Mouse (Mus musculus): Measurements from ENCODE around the gene Fbxo3. TPM values are rescaled to one million over a fixed set of nuclear protein-coding genes. Genes with fewer than 3 reads are reported as not detected.
A peak's percentile ranks its signal among the peaks of the same experiment; 100 is the strongest.
"Not testable (repeated sequence)": the region's sequence is repeated elsewhere in the genome, so short reads cannot be mapped to it uniquely, and the experiment has no call there.

Fbxo3 gene
- 46.2 and 46.3 TPM in 2 replicates for polyA plus RNA-seq (2016; fragmentation: Nextera tagmentation; extraction: Ambion mirVana)

- under 1% methylated on average over 43 of the region's 44 CpGs for WGBS
- Histone ChIP-seq H3K4me1 (peaks cover 16% of the 10 kb centered on the region; the same call in 1 of the 2 replicates), H3K4me3 (peak within 1 kb of the TSS; percentile 83)
Observed at GRCm38 (mm10) chr2:104027458-104028138, at the start of gene Fbxo3. Gene Fbxo3 (plus strand): TSS chr2:104027721.

GRCm38 (mm10) chr2:103982250-103982649 is 45.3 kb upstream of the Fbxo3 start:
- Histone ChIP-seq H3K27ac (no peak overlapping the region), H3K9me3 (no peaks in the 10 kb centered on the region), H3K36me3 (peaks cover 14% of the 10 kb centered on the region; the same call in 1 of the 2 replicates), H3K4me1 (peaks cover 5% of the 10 kb centered on the region; the same call in 1 of the 2 replicates), H3K27me3 (ENCODE audit: insufficient read depth, poor library complexity, severe bottlenecking) (peaks cover 35% of the 10 kb centered on the region; the same call in 1 of the 2 replicates), H3K4me3 (no peak overlapping the region)
- peak; percentile 85 for DNase-seq (ENCODE audit: low spot score)
- WGBS = 10% methylated on average over 5 of the region's 5 CpGs

More at GRCm38 (mm10) chr2:104027458-104028138, at the start of gene Fbxo3:
- no peaks in the 10 kb centered on the region for H3K9me3 ChIP-seq
- H3K27me3 ChIP-seq (ENCODE audit: insufficient read depth, poor library complexity, severe bottlenecking) = no peaks in the 10 kb centered on the region
- peaks cover 5% of the 10 kb centered on the region; the same call in 1 of the 2 replicates for H3K36me3 ChIP-seq
- peak; percentile 97 for DNase-seq (ENCODE audit: low spot score)
- peak within 1 kb of the TSS; percentile 95 for H3K27ac ChIP-seq

GRCm38 (mm10) chr2:103983146-103983545 is 44.4 kb upstream of the Fbxo3 start:
- H3K27me3 ChIP-seq (ENCODE audit: insufficient read depth, poor library complexity, severe bottlenecking) = peaks cover 33% of the 10 kb centered on the region; the same call in 1 of the 2 replicates
- H3K27ac ChIP-seq = no peak overlapping the region
- no peaks in the 10 kb centered on the region for H3K9me3 ChIP-seq
- H3K36me3 ChIP-seq = peaks cover 14% of the 10 kb centered on the region; the same call in 1 of the 2 replicates
- H3K4me1 ChIP-seq = peaks cover 5% of the 10 kb centered on the region; the same call in 1 of the 2 replicates
- H3K4me3 ChIP-seq = no peak overlapping the region
- 85% methylated on average over 10 of the region's 10 CpGs for WGBS
- no peak for DNase-seq (ENCODE audit: low spot score)

- WGBS = 58% methylated on average over 8 of the region's 8 CpGs
- H3K4me1 ChIP-seq; H3K36me3 ChIP-seq; DNase-seq (ENCODE audit: low spot score); H3K4me3 ChIP-seq; H3K9me3 ChIP-seq; H3K27ac ChIP-seq: not testable (repeated sequence)
- H3K27me3 ChIP-seq (ENCODE audit: insufficient read depth, poor library complexity, severe bottlenecking) = peaks cover 14% of the 10 kb centered on the region
Observed at GRCm38 (mm10) chr2:103987595-103987994, 39.9 kb upstream of the Fbxo3 start.

GRCm38 (mm10) chr2:103989724-103990123 is 37.8 kb upstream of the Fbxo3 start:
- WGBS = 84% methylated on average over 6 of the region's 6 CpGs
- Histone ChIP-seq H3K36me3 (no peaks in the 10 kb centered on the region), H3K4me3 (no peak overlapping the region), H3K27ac (no peak overlapping the region), H3K9me3 (no peaks in the 10 kb centered on the region), H3K4me1 (no peaks in the 10 kb centered on the region), H3K27me3 (ENCODE audit: insufficient read depth, poor library complexity, severe bottlenecking) (peaks cover 17% of the 10 kb centered on the region)
- no peak for DNase-seq (ENCODE audit: low spot score)

- H3K4me1 ChIP-seq = no peaks in the 10 kb centered on the region
- no peak overlapping the region for H3K27ac ChIP-seq
- H3K9me3 ChIP-seq = no peaks in the 10 kb centered on the region
- H3K4me3 ChIP-seq = no peak overlapping the region
- no peaks in the 10 kb centered on the region for H3K36me3 ChIP-seq
- no peak for DNase-seq (ENCODE audit: low spot score)
- peaks cover 17% of the 10 kb centered on the region for H3K27me3 ChIP-seq (ENCODE audit: insufficient read depth, poor library complexity, severe bottlenecking)
Observed at GRCm38 (mm10) chr2:103991303-103991702, 36.2 kb upstream of the Fbxo3 start.

- Histone ChIP-seq H3K4me3 (no peak overlapping the region), H3K36me3 (no peaks in the 10 kb centered on the region), H3K9me3 (no peaks in the 10 kb centered on the region), H3K4me1 (no peaks in the 10 kb centered on the region), H3K27ac (no peak overlapping the region), H3K27me3 (ENCODE audit: insufficient read depth, poor library complexity, severe bottlenecking) (peaks cover 17% of the 10 kb centered on the region)
- WGBS = 64% methylated on average over 9 of the region's 9 CpGs
- no peak for DNase-seq (ENCODE audit: low spot score)
Observed at GRCm38 (mm10) chr2:103992162-103992561, 35.4 kb upstream of the Fbxo3 start.

- H3K36me3 ChIP-seq = no peaks in the 10 kb centered on the region
- H3K27me3 ChIP-seq (ENCODE audit: insufficient read depth, poor library complexity, severe bottlenecking) = peaks cover 17% of the 10 kb centered on the region
- DNase-seq (ENCODE audit: low spot score) = no peak
- H3K9me3 ChIP-seq = no peaks in the 10 kb centered on the region
- 31% methylated on average over 17 of the region's 17 CpGs for WGBS
- H3K4me1 ChIP-seq = no peaks in the 10 kb centered on the region
- H3K27ac ChIP-seq = no peak overlapping the region
- H3K4me3 ChIP-seq = no peak overlapping the region
Observed at GRCm38 (mm10) chr2:103992618-103993332, 34.7 kb upstream of the Fbxo3 start.

- no peaks in the 10 kb centered on the region for H3K36me3 ChIP-seq
- H3K27me3 ChIP-seq (ENCODE audit: insufficient read depth, poor library complexity, severe bottlenecking) = peaks cover 17% of the 10 kb centered on the region
- no peak overlapping the region for H3K4me3 ChIP-seq
- no peaks in the 10 kb centered on the region for H3K4me1 ChIP-seq
- WGBS = 26% methylated on average over 2 of the region's 2 CpGs
- H3K27ac ChIP-seq = no peak overlapping the region
- no peaks in the 10 kb centered on the region for H3K9me3 ChIP-seq
- no peak for DNase-seq (ENCODE audit: low spot score)
Observed at GRCm38 (mm10) chr2:104001076-104001475, 26.4 kb upstream of the Fbxo3 start.

- peaks cover 17% of the 10 kb centered on the region for H3K27me3 ChIP-seq (ENCODE audit: insufficient read depth, poor library complexity, severe bottlenecking)
- 67% methylated on average over 4 of the region's 4 CpGs for WGBS
- H3K4me1 ChIP-seq = no peaks in the 10 kb centered on the region
- no peak for DNase-seq (ENCODE audit: low spot score)
- no peaks in the 10 kb centered on the region for H3K9me3 ChIP-seq
- H3K36me3 ChIP-seq = no peaks in the 10 kb centered on the region
- H3K27ac ChIP-seq = no peak overlapping the region
- H3K4me3 ChIP-seq = no peak overlapping the region
Observed at GRCm38 (mm10) chr2:104001861-104002260, 25.7 kb upstream of the Fbxo3 start.

- Histone ChIP-seq H3K9me3 (no peaks in the 10 kb centered on the region), H3K4me3 (no peak overlapping the region), H3K4me1 (no peaks in the 10 kb centered on the region), H3K36me3 (no peaks in the 10 kb centered on the region), H3K27me3 (ENCODE audit: insufficient read depth, poor library complexity, severe bottlenecking) (peaks cover 26% of the 10 kb centered on the region), H3K27ac (no peak overlapping the region)
- 32% methylated on average over 16 of the region's 16 CpGs for WGBS
- DNase-seq (ENCODE audit: low spot score) = no peak
Observed at GRCm38 (mm10) chr2:104002711-104003413, 24.7 kb upstream of the Fbxo3 start.

GRCm38 (mm10) chr2:104007793-104008519 is 19.6 kb upstream of the Fbxo3 start:
- DNase-seq (ENCODE audit: low spot score) = no peak
- Histone ChIP-seq H3K4me3 (no peak overlapping the region), H3K27me3 (ENCODE audit: insufficient read depth, poor library complexity, severe bottlenecking) (peaks cover 16% of the 10 kb centered on the region), H3K36me3 (no peaks in the 10 kb centered on the region), H3K27ac (no peak overlapping the region), H3K9me3 (no peaks in the 10 kb centered on the region), H3K4me1 (no peaks in the 10 kb centered on the region)
- WGBS = 77% methylated on average over 7 of the region's 7 CpGs

All from heart, embryonic 10.5 days (tissue).